9 mouse cellular contexts compared by ENCODE assay signal in genomic region chr1:126683621-126684445, GRCm38 (mm10).
DNase-seq lines count a peak whose midpoint lies in the region; ATAC-seq and TF ChIP-seq lines count a peak whose summit lies in the region.
"Had no signal": no experiment of that assay in that cellular context is flagged by ENCODE, and none has a peak within 500 bp of the region (broad histone marks: within the 10 kb centered on the region; RNA-seq: fewer than 3 reads in every experiment).

No protein-coding gene starts in this region.

- DNase-seq in 3T3-L1 (ENCODE audit: low read depth, low spot score), result peak; percentile 3
- DNase-seq in cerebellum, adult 2 months, result peak; percentile 46 to 50
- peak; percentile 56 to 73 for DNase-seq in frontal cortex, postnatal 10 days (ENCODE audit: low spot score in 2 of 2)
- DNase-seq in hindbrain, embryonic 10.5 days (ENCODE audit: low spot score), result peak; percentile 7
- peak; percentile 30 for DNase-seq in layer of hippocampus, adult 9-10 months (ENCODE audit: low spot score)
- peak; percentile 71 for DNase-seq in lung, postnatal 36 days
- peak; percentile 43 for DNase-seq in stomach, postnatal 0 days (ENCODE audit: low spot score)

- ATAC-seq in stomach, postnatal 0 days (ENCODE audit: low FRiP score, low TSS enrichment), result no peak
- no peak for ATAC-seq in monocyte, adult 5-6 weeks (replicated peaks; ENCODE audit: insufficient number of reproducible peaks, low FRiP score, low TSS enrichment, poor library complexity, severe bottlenecking)

- H3K36me3 ChIP-seq in hindbrain, embryonic 10.5 days, result peaks cover 27% of the 10 kb centered on the region; the same call in 1 of the 2 replicates
- H3K36me3 ChIP-seq in stomach, postnatal 0 days (ENCODE audit: control insufficient read depth, insufficient read depth, low read length), result no peaks in the 10 kb centered on the region
- H3K36me3 ChIP-seq: liver, embryonic 15.5 days had no signal

- peaks cover 13% of the 10 kb centered on the region for H3K4me1 ChIP-seq in cerebellum, adult 2 months (ENCODE audit: control insufficient read depth, insufficient read depth, low read length)
- H3K4me1 ChIP-seq in hindbrain, embryonic 10.5 days (replicated peaks), result peaks cover 36% of the 10 kb centered on the region
- peaks cover 4% of the 10 kb centered on the region; the same call in 1 of the 2 replicates for H3K4me1 ChIP-seq in stomach, postnatal 0 days (replicated peaks; ENCODE audit: control insufficient read depth, insufficient read depth)
- H3K4me1 ChIP-seq: liver, embryonic 15.5 days had no signal

- no peak for TF ChIP-seq CTCF in cerebellum, adult 2 months (IDR thresholded peaks at IDR 0.05; ENCODE audit: borderline replicate concordance, insufficient read depth, low read depth, low read length)
- no peak for TF ChIP-seq CTCF in stomach, postnatal 0 days (IDR thresholded peaks at IDR 0.05; ENCODE audit: low read depth)

- no peak overlapping the region for H3K4me3 ChIP-seq in cerebellum, adult 2 months (replicated peaks; ENCODE audit: insufficient read depth, low read depth, low read length)
- no peak overlapping the region for H3K4me3 ChIP-seq in hindbrain, embryonic 10.5 days
- H3K4me3 ChIP-seq in stomach, postnatal 0 days (ENCODE audit: low read depth, low read length), result no peak overlapping the region
- H3K4me3 ChIP-seq: liver, embryonic 15.5 days had no signal

- H3K4me2 ChIP-seq in stomach, postnatal 0 days (replicated peaks; ENCODE audit: low read depth), result 0 out of 2 replicates have a peak overlapping the region, but pooled peaks have one; percentile 4
- H3K4me2 ChIP-seq: liver, embryonic 15.5 days had no signal

- WGBS in cerebellum, adult 2 months, result 3% methylated on average over 11 of the region's 11 CpGs
- WGBS in hindbrain, embryonic 10.5 days, result 43% methylated on average over 11 of the region's 11 CpGs
- 19% methylated on average over 11 of the region's 11 CpGs for WGBS in stomach, postnatal 0 days

- no peak overlapping the region for H3K27ac ChIP-seq in cerebellum, adult 2 months (ENCODE audit: insufficient read depth, low read length)
- peak overlapping the region; percentile 66; the same call in 1 of the 2 replicates for H3K27ac ChIP-seq in hindbrain, embryonic 10.5 days
- H3K27ac ChIP-seq in stomach, postnatal 0 days (replicated peaks), result no peak overlapping the region
- H3K27ac ChIP-seq: liver, embryonic 15.5 days had no signal

- H3K27me3 ChIP-seq in cerebellum, adult 2 months (ENCODE audit: control insufficient read depth, insufficient read depth, low read length), result peaks cover 3% of the 10 kb centered on the region; the same call in 1 of the 2 replicates
- H3K27me3 ChIP-seq in hindbrain, embryonic 10.5 days (ENCODE audit: insufficient read depth, poor library complexity, severe bottlenecking), result no peaks in the 10 kb centered on the region
- no peaks in the 10 kb centered on the region for H3K27me3 ChIP-seq in stomach, postnatal 0 days (ENCODE audit: control insufficient read depth, insufficient read depth, low read length)
- H3K27me3 ChIP-seq: liver, embryonic 15.5 days had no signal

- H3K9me3 ChIP-seq in hindbrain, embryonic 10.5 days, result no peaks in the 10 kb centered on the region
- no peaks in the 10 kb centered on the region for H3K9me3 ChIP-seq in stomach, postnatal 0 days (ENCODE audit: control insufficient read depth, low read length)
- H3K9me3 ChIP-seq: liver, embryonic 15.5 days had no signal

- no peak for TF ChIP-seq EP300 in stomach, postnatal 0 days (optimal IDR thresholded peaks at IDR 0.05)

- no peak for TF ChIP-seq POLR2A in cerebellum, adult 2 months (IDR thresholded peaks at IDR 0.05; ENCODE audit: borderline replicate concordance, insufficient read depth, low read length)

- no peak overlapping the region for H3K9ac ChIP-seq in stomach, postnatal 0 days (ENCODE audit: low read length)
- H3K9ac ChIP-seq: liver, embryonic 15.5 days had no signal

Comparison
In these comparisons a context has a peak if more than half of its experiments do, and no peak if none do; other contexts are left out.
1. DNase-seq: peak in every context shown above with its lines; median percentile 71 in lung, postnatal 36 days; 64 in frontal cortex, postnatal 10 days; 48 in cerebellum, adult 2 months; 43 in stomach, postnatal 0 days; 30 in layer of hippocampus, adult 9-10 months; 7 in hindbrain, embryonic 10.5 days; 3 in 3T3-L1.